Mouse (Mus musculus): ENCODE data around the gene Zfp688.
"Not testable (repeated sequence)": the region's sequence is repeated elsewhere in the genome, so short reads cannot be mapped to it uniquely, and the experiment has no call there.

GRCm38 (mm10) chr7:127406002-127406987 lies 15.6 kb downstream of the Zfp688 start, which contains the start of gene Zfp764:
- TF ChIP-seq KAT2A (conservative IDR thresholded peaks at IDR 0.05; ENCODE audit: low read depth, low read length); ZMIZ1 (IDR thresholded peaks at IDR 0.05; ENCODE audit: low read depth, low read length); ZKSCAN1 (IDR thresholded peaks at IDR 0.05; ENCODE audit: low read depth, low read length); ZC3H11A (IDR thresholded peaks at IDR 0.05; ENCODE audit: low read depth, low read length); ZNF384 (IDR thresholded peaks at IDR 0.05; ENCODE audit: low read depth, low read length): not testable (repeated sequence)
- TF ChIP-seq CTCF (IDR thresholded peaks at IDR 0.05 in 2 of 3, conservative IDR thresholded peaks at IDR 0.05 in 1 of 3; ENCODE audit: control insufficient read depth in 1 of 3, insufficient read depth in 1 of 3, low read depth in 2 of 3, low read length in 3 of 3, poor library complexity in 1 of 3, severe bottlenecking in 1 of 3) (peak; percentile 64 to 75 (median 68)), MAZ (IDR thresholded peaks at IDR 0.05; ENCODE audit: low read depth, low read length) (0 out of 2 replicates have a peak, but pooled peaks have one; percentile 3)
